Comparison of ENCODE assay signal across 20 mouse cellular contexts in the genomic region with DNA sequence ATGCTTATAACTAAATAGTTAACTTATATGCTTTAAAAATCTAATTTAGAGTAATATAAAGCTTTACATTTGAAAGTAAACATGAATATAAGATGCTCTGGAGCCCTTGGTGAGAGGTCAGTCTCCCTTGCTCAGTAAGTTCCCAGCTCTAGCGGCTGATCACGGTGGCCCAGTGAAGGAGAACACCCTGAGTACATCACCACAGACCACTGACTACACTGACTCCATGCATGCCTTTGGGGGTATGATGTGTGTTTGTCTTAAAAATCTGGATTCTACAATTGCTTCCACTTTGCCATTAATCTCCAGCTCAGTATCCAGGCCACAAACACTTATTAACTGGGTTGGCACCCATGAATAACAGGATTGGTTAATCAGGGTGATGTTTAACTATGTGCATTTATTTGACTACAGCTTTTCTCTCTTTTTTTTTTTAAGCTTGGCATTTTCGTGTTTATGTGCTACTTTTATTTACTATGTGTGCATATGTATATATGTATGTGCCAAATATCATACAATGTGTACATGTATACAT.
"Had no signal": no experiment of that assay in that cellular context is flagged by ENCODE, and none has a peak within 500 bp of the region (broad histone marks: within the 10 kb centered on the region; RNA-seq: fewer than 3 reads in every experiment).

No protein-coding gene starts in this region.

- H3K9ac ChIP-seq: lung, embryonic 15.5 days; midbrain, embryonic 12.5 days; neural tube, embryonic 13.5 days; neural tube, embryonic 15.5 days had no signal

- H3K36me3 ChIP-seq: lung, embryonic 15.5 days; midbrain, embryonic 10.5 days; midbrain, embryonic 12.5 days; neural tube, embryonic 13.5 days; neural tube, embryonic 15.5 days had no signal

- H3K4me3 ChIP-seq: lung, embryonic 15.5 days; midbrain, embryonic 10.5 days; midbrain, embryonic 12.5 days; myocyte; neural tube, embryonic 13.5 days; neural tube, embryonic 15.5 days had no signal

- ATAC-seq: lung, postnatal 0 days; midbrain, embryonic 16.5 days had no signal

- H3K4me1 ChIP-seq: lung, embryonic 15.5 days; midbrain, embryonic 10.5 days; midbrain, embryonic 12.5 days; neural tube, embryonic 13.5 days; neural tube, embryonic 15.5 days had no signal

- H3K27me3 ChIP-seq: midbrain, embryonic 12.5 days; neural tube, embryonic 13.5 days; neural tube, embryonic 15.5 days had no signal

- H3K4me2 ChIP-seq: lung, embryonic 15.5 days; midbrain, embryonic 12.5 days; neural tube, embryonic 13.5 days; neural tube, embryonic 15.5 days had no signal

- H3K9me3 ChIP-seq: lung, embryonic 15.5 days; midbrain, embryonic 10.5 days; midbrain, embryonic 12.5 days; neural tube, embryonic 13.5 days; neural tube, embryonic 15.5 days had no signal

- DNase-seq: lung, adult 2 months; lung, postnatal 14 days; lung, postnatal 36 days; midbrain, embryonic 14.5 days; retina, postnatal 1 day; right cerebral cortex, adult 18-20 months; right cerebral cortex, postnatal 25 days; right cerebral cortex, postnatal 4 days; spleen, adult 18-20 months; thymus, adult 18-20 months; thymus, postnatal 14 days; thymus, postnatal 36 days had no signal

- H3K27ac ChIP-seq: lung, embryonic 15.5 days; midbrain, embryonic 10.5 days; midbrain, embryonic 12.5 days; neural tube, embryonic 13.5 days; neural tube, embryonic 15.5 days had no signal
